Mouse (Mus musculus): ENCODE measurements around the gene Hsd17b14.

Hsd17b14 gene

GRCm38 (mm10) chr7:45529461-45529860 is 25.2 kb upstream of the Hsd17b14 start:
- DNase-seq (ENCODE audit: low spot score in 2 of 2): no peak

- no peak for DNase-seq (ENCODE audit: low spot score in 2 of 2)
Observed at GRCm38 (mm10) chr7:45530643-45531042, 24.1 kb upstream of the Hsd17b14 start.

GRCm38 (mm10) chr7:45535676-45536075 is 19.0 kb upstream of the Hsd17b14 start:
- no peak for DNase-seq (ENCODE audit: low spot score in 2 of 2)

GRCm38 (mm10) chr7:45537602-45538001 is 17.1 kb upstream of the Hsd17b14 start:
- DNase-seq (ENCODE audit: low spot score in 2 of 2): no peak

- DNase-seq (ENCODE audit: low spot score in 2 of 2): no peak
Observed at GRCm38 (mm10) chr7:45538163-45539041, 16.3 kb upstream of the Hsd17b14 start.

GRCm38 (mm10) chr7:45539095-45539494 is 15.6 kb upstream of the Hsd17b14 start:
- no peak for DNase-seq (ENCODE audit: low spot score in 2 of 2)

GRCm38 (mm10) chr7:45540213-45540612 is 14.5 kb upstream of the Hsd17b14 start:
- DNase-seq (ENCODE audit: low spot score in 2 of 2): no peak

- DNase-seq (ENCODE audit: low spot score in 2 of 2): no peak
Observed at GRCm38 (mm10) chr7:45544525-45544924, 10.2 kb upstream of the Hsd17b14 start.

GRCm38 (mm10) chr7:45549641-45550436 is 4.9 kb upstream of the Hsd17b14 start:
- no peak for DNase-seq (ENCODE audit: low spot score in 2 of 2)

GRCm38 (mm10) chr7:45550821-45551511 is 3.7 kb upstream of the Hsd17b14 start:
- DNase-seq (ENCODE audit: low spot score in 2 of 2): no peak

- DNase-seq (ENCODE audit: low spot score in 2 of 2): no peak
Observed at GRCm38 (mm10) chr7:45551512-45551883, 3.2 kb upstream of the Hsd17b14 start.

GRCm38 (mm10) chr7:45553519-45553918 is 1.2 kb upstream of the Hsd17b14 start:
- DNase-seq (ENCODE audit: low spot score in 2 of 2): no peak

GRCm38 (mm10) chr7:45553990-45554389 is 703 bp upstream of the Hsd17b14 start:
- no peak for DNase-seq (ENCODE audit: low spot score in 2 of 2)

GRCm38 (mm10) chr7:45555787-45556186 is 1.1 kb downstream of the Hsd17b14 start:
- peak; percentile 81 to 92 for DNase-seq (ENCODE audit: low spot score in 2 of 2)

- DNase-seq (ENCODE audit: low spot score in 2 of 2): no peak
Observed at GRCm38 (mm10) chr7:45558907-45559306, 4.2 kb downstream of the Hsd17b14 start.

GRCm38 (mm10) chr7:45560241-45560640 is 5.5 kb downstream of the Hsd17b14 start:
- no peak for DNase-seq (ENCODE audit: low spot score in 2 of 2)

GRCm38 (mm10) chr7:45560843-45561623 is 6.3 kb downstream of the Hsd17b14 start:
- DNase-seq (ENCODE audit: low spot score in 2 of 2): peak; percentile 81 to 89

- DNase-seq (ENCODE audit: low spot score in 2 of 2): no peak
Observed at GRCm38 (mm10) chr7:45561624-45562520, 7.2 kb downstream of the Hsd17b14 start.

GRCm38 (mm10) chr7:45564811-45565210 is 10.1 kb downstream of the Hsd17b14 start:
- no peak for DNase-seq (ENCODE audit: low spot score in 2 of 2)

- DNase-seq (ENCODE audit: low spot score in 2 of 2): no peak
Observed at GRCm38 (mm10) chr7:45565446-45565845, 10.8 kb downstream of the Hsd17b14 start.

Data from spleen, postnatal 4 days (tissue).